Mouse (Mus musculus) right cerebral cortex, adult 2 months (tissue): ENCODE results near the gene Ints5.
"Not testable (repeated sequence)": the region's sequence is repeated elsewhere in the genome, so short reads cannot be mapped to it uniquely, and the experiment has no call there.

Source experiments
- DNase-seq, 2 experiments: peaks; one replicate each; pipeline ENCODE4 v3.0.0; 2021 to 2022; ENCODE audit warnings: low spot score in 2 of 2

Gene Ints5

DNA sequence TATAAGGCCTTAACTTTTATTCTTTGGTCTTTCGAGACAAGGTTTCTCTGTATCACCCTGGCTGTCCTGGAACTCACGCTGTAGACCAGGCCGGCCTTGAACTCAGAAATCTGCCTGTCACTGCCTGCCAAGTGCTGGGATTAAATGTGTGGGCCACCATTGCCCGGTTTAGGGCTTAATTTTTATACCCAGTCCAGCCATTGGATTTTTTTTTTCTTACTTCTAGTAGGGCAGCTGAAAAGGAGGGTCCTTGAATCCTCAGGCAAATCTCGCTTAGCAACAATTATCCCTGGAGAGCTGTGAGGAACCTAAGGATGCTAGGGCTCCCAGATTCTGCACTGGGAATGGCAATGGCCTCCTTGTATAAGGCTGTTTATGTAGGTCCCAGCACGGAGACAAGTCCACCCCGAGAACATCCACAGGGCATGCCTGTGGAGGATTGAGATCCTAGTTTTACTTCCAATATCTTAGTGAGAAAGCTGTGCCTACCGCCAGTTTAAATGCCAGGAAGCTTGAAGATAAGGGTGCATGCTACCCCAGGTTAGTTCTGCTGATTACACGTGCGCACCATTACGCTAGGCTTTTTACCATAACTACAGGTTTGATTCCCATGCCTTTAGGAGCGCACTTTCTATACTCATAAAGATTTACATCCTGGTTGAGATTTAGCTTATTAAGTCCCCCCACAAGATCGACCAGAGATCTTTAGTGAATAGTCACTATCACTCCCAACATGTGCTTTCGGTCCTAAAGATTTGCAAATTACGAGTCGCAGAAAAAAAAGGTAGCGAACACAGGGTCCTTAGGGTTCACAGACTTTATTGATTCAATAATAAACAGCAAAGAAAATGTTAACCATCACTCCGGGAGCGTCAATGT, 5.0 kb upstream of the Ints5 start:
- DNase-seq, result no peak

DNA sequence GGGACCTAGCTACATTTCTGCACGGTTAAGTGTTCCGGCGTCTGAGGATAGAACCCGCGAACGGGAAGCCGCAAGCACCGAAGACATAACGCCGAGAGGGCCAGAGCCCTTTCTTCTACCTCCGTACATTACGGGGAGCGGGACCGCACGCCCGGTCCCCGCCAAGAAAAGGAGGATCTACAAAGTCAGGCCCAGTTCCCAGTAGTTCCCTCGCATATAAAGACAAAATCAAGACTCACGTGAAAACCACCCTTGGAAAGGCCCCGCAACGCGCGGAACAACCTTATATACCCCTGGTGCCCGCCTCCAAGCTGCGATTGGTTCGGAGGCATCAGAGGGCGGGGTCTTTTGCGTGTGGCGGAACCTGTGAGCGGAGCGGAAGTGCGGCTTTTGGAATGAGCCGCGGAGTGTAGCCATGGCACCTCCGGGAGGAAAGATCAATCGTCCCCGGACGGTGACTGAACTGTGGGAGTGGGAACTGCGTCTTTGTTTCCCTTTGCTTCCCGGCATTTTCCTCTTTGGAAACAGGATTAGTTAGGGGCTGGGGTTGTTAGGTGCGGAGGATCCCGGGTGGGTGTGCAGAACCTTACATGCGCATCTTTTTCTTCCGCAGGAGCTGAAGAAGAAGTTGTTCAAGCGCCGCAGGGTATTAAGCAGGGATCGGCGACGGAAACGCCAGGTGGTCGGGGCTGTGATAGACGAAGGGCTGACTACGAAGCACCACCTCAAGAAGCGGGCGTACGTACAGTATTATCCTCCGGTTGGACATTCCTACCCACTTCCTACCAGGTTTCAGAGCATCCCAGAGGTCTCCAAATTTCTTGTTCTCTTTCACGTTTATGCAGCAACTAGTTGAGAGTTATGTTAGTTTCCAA, 4.1 kb upstream of the Ints5 start, which contains the start of the genes 1810009A15Rik and Gm49416:
1810009A15Rik (plus strand) TSS at position 343 of the 875 bp plus-strand sequence.
Gm49416 (plus strand) TSS at position 416 of the 875 bp plus-strand sequence.
- DNase-seq, result peak; percentile 93 to 94

DNA sequence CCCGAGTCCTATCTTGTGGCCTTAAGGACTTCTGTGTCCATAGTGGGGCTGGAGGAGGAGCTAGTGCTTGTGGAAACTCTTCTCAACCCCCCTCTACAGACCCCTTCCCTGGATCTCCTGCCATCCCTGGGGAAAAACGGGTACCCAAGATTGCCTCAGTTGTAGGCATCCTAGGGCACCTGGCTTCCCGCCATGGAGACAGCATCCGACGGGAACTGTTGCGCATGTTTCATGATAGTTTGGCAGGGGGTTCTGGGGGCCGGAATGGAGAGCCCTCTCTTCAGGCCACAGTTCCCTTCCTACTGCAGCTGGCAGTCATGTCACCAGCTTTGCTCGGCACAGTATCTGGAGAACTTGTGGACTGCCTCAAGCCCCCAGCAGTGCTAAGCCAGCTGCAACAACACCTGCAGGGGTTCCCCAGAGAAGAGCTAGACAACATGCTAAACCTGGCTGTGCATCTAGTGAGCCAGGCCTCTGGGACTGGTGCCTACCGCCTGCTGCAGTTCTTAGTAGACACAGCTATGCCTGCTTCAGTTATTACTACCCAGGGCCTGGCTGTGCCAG, 2.7 kb downstream of the Ints5 start:
- no peak for DNase-seq

DNA sequence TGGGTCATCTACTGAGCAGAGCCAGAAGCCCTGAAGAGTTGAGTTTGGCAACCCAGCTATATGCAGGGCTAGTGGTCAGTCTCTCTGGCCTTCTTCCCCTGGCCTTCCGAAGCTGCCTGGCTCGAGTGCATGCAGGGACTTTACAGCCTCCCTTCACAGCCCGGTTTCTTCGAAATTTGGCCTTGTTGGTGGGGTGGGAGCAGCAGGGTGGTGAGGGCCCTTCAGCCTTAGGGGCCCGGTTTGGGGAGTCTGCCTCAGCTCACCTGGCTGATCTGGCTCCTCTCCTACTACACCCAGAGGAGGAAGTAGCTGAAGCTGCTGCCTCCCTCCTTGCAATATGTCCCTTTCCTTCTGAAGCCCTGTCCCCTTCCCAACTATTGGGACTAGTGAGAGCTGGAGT, 3.4 kb downstream of the Ints5 start:
- not testable (repeated sequence) for DNase-seq

DNA sequence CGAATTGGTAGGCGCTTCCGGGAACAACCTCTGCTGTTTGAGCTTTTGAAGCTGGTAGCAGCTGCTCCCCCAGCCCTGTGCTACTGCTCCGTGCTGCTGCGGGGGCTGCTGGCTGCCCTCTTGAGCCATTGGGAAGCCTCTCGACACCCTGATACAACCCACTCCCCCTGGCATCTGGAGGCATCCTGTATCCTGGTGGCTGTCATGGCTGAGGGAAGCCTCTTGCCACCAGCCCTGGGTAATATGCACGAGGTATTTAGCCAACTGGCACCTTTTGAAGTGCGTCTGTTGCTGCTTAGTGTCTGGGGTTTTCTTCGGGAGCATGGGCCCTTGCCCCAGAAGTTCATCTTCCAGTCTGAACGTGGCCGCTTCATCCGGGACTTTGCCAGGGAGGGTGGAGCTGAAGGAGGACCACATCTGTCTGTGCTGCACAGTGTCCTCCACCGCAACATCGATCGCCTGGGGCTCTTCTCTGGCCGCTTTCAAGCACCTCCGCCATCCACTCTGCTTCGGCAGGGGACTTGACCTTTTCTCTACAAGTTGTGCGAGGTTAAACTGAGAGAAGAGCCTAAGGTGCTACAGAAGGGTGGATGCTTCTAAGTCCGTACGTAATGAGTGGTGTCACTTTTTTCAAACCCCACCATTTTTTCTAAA, 4.5 kb downstream of the Ints5 start:
- peak in 1 of 2 experiments; percentile 24 for DNase-seq

DNA sequence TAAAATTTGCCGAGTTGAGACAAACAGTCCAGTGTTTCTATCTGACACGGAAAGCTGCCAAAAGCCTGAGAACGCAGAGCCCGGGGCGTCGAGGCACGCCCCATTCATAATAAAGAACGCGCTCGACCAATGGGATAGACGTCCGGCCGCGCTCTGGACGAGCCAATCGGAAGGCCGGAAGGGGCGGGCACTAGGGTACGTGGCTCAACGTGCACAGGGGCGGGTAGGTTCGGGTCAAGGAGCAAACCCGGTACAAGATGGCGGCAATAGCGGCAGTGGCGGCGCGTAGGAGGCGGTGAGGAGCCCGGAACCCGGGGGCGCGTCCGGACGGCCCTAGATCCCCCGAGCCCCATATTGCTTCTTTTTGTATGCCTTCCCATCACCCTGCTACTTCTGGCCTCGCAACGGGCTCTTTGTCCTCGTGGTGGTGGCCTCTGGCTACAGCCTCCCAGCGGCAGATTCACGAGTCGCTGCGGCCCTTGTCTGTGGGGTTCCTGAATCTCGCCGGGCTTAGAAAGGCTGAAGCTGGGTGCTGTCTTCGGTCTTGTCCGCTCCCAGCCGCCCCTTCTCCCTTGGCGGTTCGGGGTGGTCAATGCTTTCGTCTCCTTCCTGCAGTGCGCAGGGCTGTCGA, 5.2 kb downstream of the Ints5 start, which contains the start of gene Ganab:
Ganab (plus strand) TSS at position 207 of the 631 bp plus-strand sequence.
- DNase-seq, result peak; percentile 97

DNA sequence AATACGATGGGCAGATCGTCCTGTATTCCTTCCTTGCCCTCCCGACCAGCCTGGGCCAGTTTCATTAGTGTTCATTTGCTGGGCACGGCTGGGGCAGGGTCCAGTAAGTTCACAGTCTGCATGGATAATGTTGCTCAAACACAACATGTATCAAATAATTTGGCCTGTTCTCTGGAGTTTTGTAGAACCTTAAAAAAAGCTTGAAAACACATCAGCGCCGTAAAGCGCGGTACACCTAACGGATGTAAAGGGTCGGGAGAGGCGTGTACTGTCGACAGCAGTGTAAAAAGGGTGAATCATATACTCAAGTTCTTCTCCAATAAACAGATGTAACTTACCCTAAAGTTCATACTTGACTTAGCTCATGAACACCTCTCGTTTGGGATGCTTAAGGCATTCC, 5.8 kb downstream of the Ints5 start:
- no peak for DNase-seq

DNA sequence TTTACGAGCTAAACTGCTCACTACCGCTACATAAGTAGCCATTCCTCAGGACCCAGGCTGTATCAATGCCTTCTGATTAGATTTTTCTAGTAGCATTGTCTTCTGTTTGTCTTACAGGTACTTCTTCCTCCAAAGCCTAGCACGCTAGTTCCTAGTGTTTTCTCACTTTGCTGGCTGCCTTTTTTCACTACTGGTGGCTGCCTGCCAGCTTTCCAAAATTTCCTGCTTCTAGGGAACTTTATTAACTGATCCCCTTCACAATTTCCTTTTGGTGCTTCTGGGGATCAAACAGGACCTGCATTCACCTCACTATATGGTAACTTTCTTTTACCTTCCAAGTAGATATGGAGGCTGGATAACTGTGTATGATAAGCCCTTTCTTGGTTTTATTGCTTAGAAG, 6.3 kb downstream of the Ints5 start:
- no peak for DNase-seq

DNA sequence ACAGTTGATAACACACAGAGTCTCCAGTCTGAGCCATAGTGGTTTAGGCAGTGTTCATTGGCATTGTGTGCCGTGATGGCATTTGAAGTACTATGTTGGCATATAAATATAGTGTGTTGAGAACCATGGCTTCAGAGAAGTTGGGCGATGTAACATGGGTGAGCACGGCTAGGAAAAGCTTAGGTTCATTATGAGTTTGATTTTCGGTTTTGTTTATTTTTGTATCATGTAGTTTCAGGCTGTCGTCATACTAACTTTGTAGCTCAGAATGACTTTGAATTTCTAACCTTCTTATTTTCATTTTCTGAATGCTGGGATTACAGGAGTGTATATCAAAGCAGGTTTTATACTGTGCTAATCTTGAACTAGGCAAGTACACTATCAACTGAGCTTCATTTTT, 10.6 kb downstream of the Ints5 start:
- DNase-seq, result no peak

DNA sequence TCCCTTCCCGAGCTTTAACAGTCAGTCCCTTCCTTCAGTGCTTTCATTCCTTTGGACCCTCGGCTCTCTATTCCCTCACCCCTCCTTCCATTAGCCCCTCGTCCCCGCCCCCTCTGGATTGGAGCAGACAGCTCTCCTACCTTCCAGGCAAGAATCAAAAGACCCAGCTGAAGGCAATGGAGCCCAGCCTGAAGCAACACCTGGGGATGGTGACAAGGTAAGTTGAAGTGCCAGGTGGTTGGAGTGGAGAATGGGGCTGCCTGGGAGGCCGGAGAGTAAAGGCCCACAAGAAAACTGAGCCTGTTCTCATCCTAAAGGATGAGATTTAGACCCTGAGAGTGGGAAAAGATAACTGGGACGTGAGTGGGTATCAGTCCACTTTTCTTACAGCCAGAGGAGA, 15.7 kb downstream of the Ints5 start:
- DNase-seq, result no peak

DNA sequence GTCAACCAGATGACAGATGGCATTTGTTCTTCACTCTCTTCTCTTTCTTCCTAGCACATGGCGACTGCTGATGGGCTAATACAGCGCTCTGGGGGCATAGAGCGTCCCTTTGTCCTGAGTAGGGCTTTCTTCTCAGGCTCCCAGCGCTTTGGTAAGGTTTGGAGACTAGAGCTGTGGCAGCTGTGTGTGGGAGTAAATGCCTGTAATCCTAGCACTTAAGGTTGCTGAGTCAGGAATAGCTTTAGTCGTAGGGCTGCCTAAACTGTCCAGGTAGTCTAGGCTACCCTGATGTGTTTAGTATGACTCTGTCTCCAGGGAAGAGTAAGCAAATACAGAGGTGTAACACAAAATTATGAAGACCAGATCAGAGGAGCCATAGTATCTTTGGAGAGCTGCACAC, 19.0 kb downstream of the Ints5 start:
- peak; percentile 39 to 60 for DNase-seq

DNA sequence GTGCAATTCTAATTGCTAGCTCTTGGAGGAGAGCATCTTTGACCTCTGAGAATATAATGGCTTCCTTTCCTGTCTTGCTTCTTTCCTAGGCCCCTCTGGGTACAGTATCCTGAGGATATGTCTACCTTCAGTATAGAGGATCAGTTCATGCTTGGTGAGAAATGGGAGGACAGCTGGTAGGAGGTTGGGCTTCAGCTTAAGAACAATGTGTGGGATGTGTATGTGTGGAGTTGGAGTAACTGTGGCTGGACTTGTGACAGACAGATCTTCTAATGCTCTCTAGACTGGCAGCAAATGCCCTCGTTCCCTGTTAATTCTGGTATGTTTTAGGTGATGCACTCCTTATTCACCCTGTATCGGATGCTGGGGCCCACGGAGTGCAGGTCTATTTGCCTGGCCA, 21.4 kb downstream of the Ints5 start:
- peak; percentile 44 to 49 for DNase-seq

DNA sequence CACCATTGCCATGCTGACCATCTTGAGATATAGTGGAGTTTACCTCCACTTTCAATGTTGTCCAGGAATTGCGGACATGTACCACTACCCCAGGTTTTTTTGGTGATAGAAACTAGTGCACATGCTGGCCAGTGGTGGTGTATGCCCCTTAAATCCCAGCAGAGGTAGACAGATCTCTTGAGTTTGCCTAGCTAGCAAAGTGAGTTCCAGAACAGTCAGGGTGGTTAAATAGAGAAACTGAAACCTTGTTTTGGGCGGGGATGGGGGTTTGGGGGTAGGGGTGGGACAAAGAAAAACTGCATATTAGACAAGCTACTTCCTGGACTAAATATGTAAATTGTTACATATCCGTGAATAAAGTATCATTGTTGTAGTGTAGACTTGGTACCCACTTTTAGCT, 26.2 kb downstream of the Ints5 start:
- no peak for DNase-seq

DNA sequence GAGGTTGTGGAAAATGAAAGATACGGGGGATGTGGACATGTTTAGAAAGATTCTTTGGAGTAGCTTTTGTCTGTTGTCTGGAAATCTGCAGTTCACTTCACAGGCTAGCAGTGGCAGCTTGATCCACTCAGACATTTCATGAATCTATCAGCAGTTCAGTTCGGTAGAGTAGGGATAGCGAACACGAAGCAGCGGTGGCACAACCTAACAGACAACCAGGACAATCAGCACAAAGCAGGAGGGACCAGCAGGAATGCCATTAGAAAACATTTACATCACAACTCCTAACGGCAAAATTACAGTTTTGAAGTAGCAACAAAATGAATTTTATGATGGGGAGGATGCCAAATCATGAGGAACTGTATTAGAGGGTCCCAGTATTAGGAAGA, 26.9 kb downstream of the Ints5 start:
- DNase-seq, result no peak

DNA sequence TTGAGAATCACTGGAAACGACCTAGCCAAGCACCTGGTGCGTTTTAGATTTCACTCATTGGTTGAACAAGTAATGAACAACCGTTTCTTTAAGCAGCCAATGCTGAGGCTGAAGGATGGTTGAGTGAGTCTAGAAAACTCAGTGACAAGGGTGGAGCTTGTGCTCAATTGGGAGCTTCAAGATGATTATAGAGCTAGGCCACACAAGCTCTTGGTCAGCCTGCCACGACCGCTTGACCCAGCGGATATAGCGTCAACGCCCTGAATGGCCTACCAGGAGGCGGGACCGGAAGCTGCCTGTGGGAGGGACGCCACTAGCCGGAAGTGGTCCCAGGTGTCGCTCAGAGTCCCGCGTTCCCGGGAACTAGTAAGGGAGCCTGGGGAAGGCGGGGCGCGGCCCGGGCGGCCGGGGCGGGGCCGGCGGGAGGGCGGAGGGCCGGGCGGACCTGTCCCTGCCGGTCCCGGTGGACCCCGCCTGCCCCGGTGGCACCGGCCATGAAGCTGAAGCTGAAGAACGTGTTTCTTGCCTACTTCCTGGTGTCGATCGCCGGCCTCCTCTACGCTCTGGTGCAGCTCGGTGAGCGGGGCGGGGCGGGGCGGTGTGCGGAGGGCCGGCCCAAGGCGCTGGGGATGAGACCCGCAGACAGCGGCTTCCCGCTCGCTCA, 27.4 kb downstream of the Ints5 start, which contains the start of gene B3gat3:
B3gat3 (plus strand) TSS at position 302 of the 664 bp plus-strand sequence.
- DNase-seq, result peak; percentile 93 to 97

DNA sequence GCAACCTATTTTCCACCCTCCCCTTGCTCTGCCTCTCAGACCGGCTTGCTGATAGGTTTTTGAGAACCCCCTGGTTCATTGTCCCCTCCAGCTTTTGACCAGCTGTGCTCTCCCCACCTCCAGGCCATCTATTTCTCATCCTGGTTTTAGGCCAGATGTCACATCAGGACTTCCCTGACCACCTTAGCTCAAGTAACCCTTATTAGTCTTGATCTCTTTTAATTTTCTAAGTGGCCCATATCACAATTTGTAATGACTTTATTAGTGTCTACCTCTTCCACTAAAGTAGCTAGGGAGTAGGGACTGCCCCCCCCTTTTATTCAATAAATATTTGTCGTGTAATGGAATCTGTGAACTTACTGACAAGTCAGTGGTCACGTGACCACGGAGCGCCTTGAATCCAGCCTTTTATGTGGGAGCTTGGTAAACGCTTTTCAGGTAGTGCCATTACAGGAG, 28.1 kb downstream of the Ints5 start:
- no peak for DNase-seq

DNA sequence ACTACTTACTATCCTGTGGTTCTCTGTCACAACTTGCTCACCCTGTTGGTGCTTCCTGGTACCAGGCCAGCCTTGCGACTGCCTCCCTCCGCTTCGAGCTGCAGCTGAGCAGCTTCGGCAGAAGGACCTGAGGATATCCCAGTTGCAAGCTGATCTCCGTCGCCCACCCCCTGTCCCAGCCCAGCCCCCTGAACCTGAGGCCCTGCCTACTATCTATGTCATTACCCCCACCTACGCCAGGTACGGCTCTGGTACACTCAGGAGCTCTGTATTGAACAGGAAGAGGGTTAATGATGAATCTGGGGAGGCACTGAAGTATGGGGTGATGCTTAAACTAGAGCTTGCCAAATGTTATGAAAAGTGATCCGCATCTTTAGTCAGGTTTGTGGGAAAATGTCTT, 28.9 kb downstream of the Ints5 start:
- no peak for DNase-seq

DNA sequence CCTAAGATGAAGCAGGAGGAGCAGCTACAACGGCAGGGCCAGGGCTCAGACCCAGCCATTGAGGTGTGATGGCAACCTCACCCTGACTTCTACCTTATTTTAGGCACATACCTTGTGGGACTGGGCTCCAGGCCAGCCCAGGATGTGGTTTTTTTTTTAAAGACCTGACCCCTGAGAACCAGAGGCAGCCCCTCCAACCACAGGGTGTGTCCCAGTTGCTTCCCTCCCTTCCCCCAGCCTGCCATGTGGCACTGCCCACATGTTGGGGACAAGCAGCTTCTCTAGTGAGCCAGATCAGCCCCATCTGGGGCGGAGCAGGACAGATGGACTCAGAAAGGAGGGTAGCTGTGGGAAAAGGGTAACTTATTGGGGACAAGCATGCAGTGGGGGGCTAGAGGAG, 34.0 kb downstream of the Ints5 start:
- no peak for DNase-seq

DNA sequence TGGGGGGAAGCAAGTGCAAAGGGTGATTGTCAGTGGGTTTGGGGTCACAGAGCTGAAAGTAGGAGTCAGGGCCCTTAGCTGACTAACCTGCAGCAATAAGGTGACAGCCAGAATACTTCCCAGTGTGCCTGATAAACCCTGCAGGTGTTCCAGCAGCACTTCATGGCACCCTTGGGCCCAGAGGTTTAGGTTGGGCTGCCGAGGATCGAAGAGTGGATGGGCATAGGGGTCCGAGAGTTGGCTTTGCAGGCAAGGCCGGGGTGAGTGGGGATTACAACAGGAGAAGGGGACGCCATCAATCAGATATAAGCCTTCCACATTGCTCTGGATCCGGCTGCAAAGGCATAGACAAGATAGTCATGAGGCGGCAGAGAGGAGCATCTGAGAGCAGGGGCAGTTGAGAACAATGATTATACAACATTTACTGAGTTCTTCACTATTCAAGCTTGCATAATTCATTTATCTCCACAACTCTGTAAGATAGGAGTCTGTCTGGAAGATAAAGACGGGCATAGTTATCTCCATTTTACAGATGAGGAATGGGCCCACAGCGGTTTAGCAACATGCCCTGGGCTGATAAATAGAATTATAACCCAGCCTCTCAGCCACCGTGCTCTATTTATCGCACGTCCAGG, 35.2 kb downstream of the Ints5 start:
- DNase-seq, result no peak

DNA sequence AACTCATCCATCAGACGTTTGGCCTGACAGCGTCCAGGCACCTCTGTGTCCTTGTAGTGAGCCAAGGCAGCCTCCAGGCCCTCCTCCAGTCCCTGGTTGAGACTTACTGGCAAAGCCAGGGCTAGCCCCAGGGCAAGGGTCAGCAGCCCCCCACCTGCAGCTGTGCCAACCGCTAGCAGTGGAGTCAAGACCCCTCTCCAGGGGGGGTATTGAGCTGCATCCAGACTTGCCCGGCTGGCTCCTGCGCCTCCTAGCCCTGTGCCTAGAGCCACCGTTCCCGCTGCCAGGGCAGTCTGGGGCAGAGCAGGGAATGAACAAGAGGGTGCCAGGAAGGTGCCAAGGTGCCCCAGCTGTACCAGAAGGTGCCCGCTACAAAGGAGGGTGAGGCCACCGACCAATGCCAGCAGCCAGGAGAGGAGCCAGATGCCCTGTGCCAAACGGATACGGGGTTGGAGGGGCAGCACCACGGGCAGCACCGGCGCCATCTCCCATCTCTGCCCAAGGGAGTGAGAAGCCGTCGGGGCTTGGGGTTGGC, 36.0 kb downstream of the Ints5 start:
- DNase-seq, result no peak
